Mouse (Mus musculus): ENCODE results near the gene Ephb4. TPM values are rescaled to one million over a fixed set of nuclear protein-coding genes. Genes with fewer than 3 reads are reported as not detected.

The Ephb4 gene
- total and polyA plus RNA-seq, 3 experiments, result 0.05 to 0.07 TPM; not detected in 1

- H3K4me1 ChIP-seq (ENCODE audit: insufficient read depth, low read depth, low read length), result no peaks in the 10 kb centered on the region
- no peak for DNase-seq (ENCODE audit: low spot score)
- no peaks in the 10 kb centered on the region for H3K9me3 ChIP-seq (replicated peaks)
- ATAC-seq (ENCODE audit: extremely low read depth, insufficient number of reproducible peaks, low FRiP score, poor library complexity, severe bottlenecking), result no peak
- no peak for TF ChIP-seq GATA1 (IDR thresholded peaks at IDR 0.05; ENCODE audit: borderline replicate concordance, low read length)
- no peaks in the 10 kb centered on the region for H3K36me3 ChIP-seq (replicated peaks)
- no peak overlapping the region for H3K4me3 ChIP-seq (ENCODE audit: low read depth, low read length)
- H3K27me3 ChIP-seq (ENCODE audit: insufficient read depth, low read length), result peaks cover 11% of the 10 kb centered on the region
Measured at GRCm38 (mm10) chr5:137425648-137426047, 75.7 kb downstream of the Ephb4 start.

Other genes with a start within 250 kb of the Ephb4 start
- gene Trim56, start 233.9 kb upstream of the Ephb4 start, total RNA-seq (2014; fragmentation: Nextera tagmentation), result 29.7 and 55.3 TPM in 2 replicates
- gene Trim56, start 233.9 kb upstream of the Ephb4 start, total RNA-seq (2017), result 25.8 and 34.1 TPM in 2 replicates
- gene Trim56, start 233.9 kb upstream of the Ephb4 start, polyA plus RNA-seq (2012), result 16.7 and 19.2 TPM in 2 replicates
- gene Muc3, start 200.8 kb upstream of the Ephb4 start, total RNA-seq (2014; fragmentation: Nextera tagmentation), result not detected in 2 replicates
- 0.12 TPM in 1 of 2 replicates, not detected in the other for gene Muc3, start 200.8 kb upstream of the Ephb4 start, total RNA-seq (2017)
- not detected in 2 replicates for gene Muc3, start 200.8 kb upstream of the Ephb4 start, polyA plus RNA-seq (2012)
- 0.98 TPM in 1 of 2 replicates, not detected in the other for gene Muc3a, start 137.7 kb upstream of the Ephb4 start, total RNA-seq (2014; fragmentation: Nextera tagmentation)
- gene Muc3a, start 137.7 kb upstream of the Ephb4 start, total RNA-seq (2017), result 0.17 TPM in 1 of 2 replicates, not detected in the other
- not detected in 2 replicates for gene Muc3a, start 137.7 kb upstream of the Ephb4 start, polyA plus RNA-seq (2012)
- gene Ache, start 62.6 kb upstream of the Ephb4 start, total RNA-seq (2014; fragmentation: Nextera tagmentation), result 62.7 and 168 TPM in 2 replicates
- 7.4 and 7.8 TPM in 2 replicates for gene Ache, start 62.6 kb upstream of the Ephb4 start, total RNA-seq (2017)
- 36.5 and 46.4 TPM in 2 replicates for gene Ache, start 62.6 kb upstream of the Ephb4 start, polyA plus RNA-seq (2012)
- gene Ufsp1, start 55.5 kb upstream of the Ephb4 start, total RNA-seq (2014; fragmentation: Nextera tagmentation), result 17.9 and 24.7 TPM in 2 replicates
- 11.7 and 13.8 TPM in 2 replicates for gene Ufsp1, start 55.5 kb upstream of the Ephb4 start, total RNA-seq (2017)
- gene Ufsp1, start 55.5 kb upstream of the Ephb4 start, polyA plus RNA-seq (2012), result 29.7 and 29.9 TPM in 2 replicates
- 167 and 243 TPM in 2 replicates for gene Srrt, start 42.4 kb upstream of the Ephb4 start, total RNA-seq (2014; fragmentation: Nextera tagmentation)
- gene Srrt, start 42.4 kb upstream of the Ephb4 start, total RNA-seq (2017), result 185 and 189 TPM in 2 replicates
- gene Srrt, start 42.4 kb upstream of the Ephb4 start, polyA plus RNA-seq (2012), result 329 and 331 TPM in 2 replicates
- 21.7 and 25.5 TPM in 2 replicates for gene Trip6, start 35.7 kb upstream of the Ephb4 start, total RNA-seq (2014; fragmentation: Nextera tagmentation)
- 4.6 and 8.8 TPM in 2 replicates for gene Trip6, start 35.7 kb upstream of the Ephb4 start, total RNA-seq (2017)
- 57.8 and 77.7 TPM in 2 replicates for gene Trip6, start 35.7 kb upstream of the Ephb4 start, polyA plus RNA-seq (2012)
- 5.9 and 8.1 TPM in 2 replicates for gene Slc12a9, start 16.5 kb upstream of the Ephb4 start, total RNA-seq (2014; fragmentation: Nextera tagmentation)
- 2.3 and 3.1 TPM in 2 replicates for gene Slc12a9, start 16.5 kb upstream of the Ephb4 start, total RNA-seq (2017)
- gene Slc12a9, start 16.5 kb upstream of the Ephb4 start, polyA plus RNA-seq (2012), result 4.1 and 5.3 TPM in 2 replicates
- gene Zan, start 127.0 kb downstream of the Ephb4 start, total RNA-seq (2014; fragmentation: Nextera tagmentation), result not detected in 2 replicates
- 0.12 and 0.22 TPM in 2 replicates for gene Zan, start 127.0 kb downstream of the Ephb4 start, total RNA-seq (2017)
- 0.02 TPM in 1 of 2 replicates, not detected in the other for gene Zan, start 127.0 kb downstream of the Ephb4 start, polyA plus RNA-seq (2012)
- gene Pop7, start 152.4 kb downstream of the Ephb4 start, total RNA-seq (2014; fragmentation: Nextera tagmentation), result 9.0 and 14.1 TPM in 2 replicates
- gene Pop7, start 152.4 kb downstream of the Ephb4 start, total RNA-seq (2017), result 29.3 and 33.2 TPM in 2 replicates
- 39.8 and 55.7 TPM in 2 replicates for gene Pop7, start 152.4 kb downstream of the Ephb4 start, polyA plus RNA-seq (2012)
- 23.2 and 30.3 TPM in 2 replicates for gene Gigyf1, start 168.4 kb downstream of the Ephb4 start, total RNA-seq (2014; fragmentation: Nextera tagmentation)
- gene Gigyf1, start 168.4 kb downstream of the Ephb4 start, total RNA-seq (2017), result 6.8 and 7.0 TPM in 2 replicates
- 49.0 and 50.4 TPM in 2 replicates for gene Gigyf1, start 168.4 kb downstream of the Ephb4 start, polyA plus RNA-seq (2012)
- gene Epo, start 183.1 kb downstream of the Ephb4 start, total RNA-seq (2014; fragmentation: Nextera tagmentation), result not detected in 2 replicates
- gene Epo, start 183.1 kb downstream of the Ephb4 start, total RNA-seq (2017), result not detected in 2 replicates
- not detected in 2 replicates for gene Epo, start 183.1 kb downstream of the Ephb4 start, polyA plus RNA-seq (2012)
- 229 and 302 TPM in 2 replicates for gene Gnb2, start 183.4 kb downstream of the Ephb4 start, total RNA-seq (2014; fragmentation: Nextera tagmentation)
- gene Gnb2, start 183.4 kb downstream of the Ephb4 start, total RNA-seq (2017), result 255 and 347 TPM in 2 replicates
- 501 and 571 TPM in 2 replicates for gene Gnb2, start 183.4 kb downstream of the Ephb4 start, polyA plus RNA-seq (2012)
- not detected in 2 replicates for gene Actl6b, start 203.4 kb downstream of the Ephb4 start, total RNA-seq (2014; fragmentation: Nextera tagmentation)
- gene Actl6b, start 203.4 kb downstream of the Ephb4 start, total RNA-seq (2017), result 0.11 TPM in 1 of 2 replicates, not detected in the other
- not detected in 2 replicates for gene Actl6b, start 203.4 kb downstream of the Ephb4 start, polyA plus RNA-seq (2012)
- gene Tfr2, start 219.7 kb downstream of the Ephb4 start, total RNA-seq (2014; fragmentation: Nextera tagmentation), result 193 and 194 TPM in 2 replicates
- 52.6 and 67.3 TPM in 2 replicates for gene Tfr2, start 219.7 kb downstream of the Ephb4 start, total RNA-seq (2017)
- gene Tfr2, start 219.7 kb downstream of the Ephb4 start, polyA plus RNA-seq (2012), result 87.3 and 117 TPM in 2 replicates

Measured in G1E (cell line).